Mouse (Mus musculus): ENCODE measurements around the gene Kcnk15. TPM values are rescaled to one million over a fixed set of nuclear protein-coding genes. Genes with fewer than 3 reads are reported as not detected.

Kcnk15 gene
- total and polyA plus RNA-seq, 3 experiments: not detected

DNA sequence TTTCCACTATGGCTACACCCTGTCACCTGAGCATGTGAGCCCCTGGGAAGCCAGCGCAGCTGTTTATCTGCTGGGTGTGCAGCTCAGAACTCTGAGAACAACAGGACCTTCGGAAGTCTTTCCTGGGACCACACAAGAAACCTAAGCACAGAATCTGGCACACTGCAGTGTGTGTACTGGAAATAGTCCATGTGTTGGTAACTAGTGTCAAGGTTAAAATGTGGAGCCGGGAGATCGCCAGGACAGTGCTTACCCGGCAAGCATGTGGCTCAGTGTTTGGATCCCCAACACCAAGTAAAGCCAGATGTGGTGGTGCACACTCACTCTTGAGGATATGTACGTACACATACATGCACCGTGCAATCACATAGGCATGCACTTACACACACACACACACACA is 47.6 kb downstream of the Kcnk15 start:
- H3K4me3 ChIP-seq (ENCODE audit: control insufficient read depth in 1 of 2, insufficient read depth in 1 of 2, low read depth in 2 of 2, low read length in 2 of 2): no peak overlapping the region
- H3K9me3 ChIP-seq (replicated peaks; ENCODE audit: insufficient read depth, low read length): no peaks in the 10 kb centered on the region
- H3K27me3 ChIP-seq (ENCODE audit: control insufficient read depth in 1 of 2, insufficient read depth in 2 of 2, low read length in 2 of 2): peaks cover 0 to 4% of the 10 kb centered on the region in 2 experiments; a peak in 2 of 4 replicates
- no peaks in the 10 kb centered on the region for H3K79me2 ChIP-seq (ENCODE audit: control insufficient read depth, insufficient read depth, low read length, poor library complexity)
- no peaks in the 10 kb centered on the region for H3K36me3 ChIP-seq (ENCODE audit: control insufficient read depth in 1 of 2, insufficient read depth in 2 of 2, low read length in 2 of 2)
- no peak overlapping the region for H3K9ac ChIP-seq (ENCODE audit: control insufficient read depth, low read depth, low read length, poor library complexity, severe bottlenecking)
- H3K4me1 ChIP-seq (ENCODE audit: control insufficient read depth in 1 of 2, insufficient read depth in 2 of 2, low read length in 2 of 2): no peaks in the 10 kb centered on the region
- no peak overlapping the region for H3K27ac ChIP-seq (ENCODE audit: control insufficient read depth, low read depth, low read length)
- DNase-seq (ENCODE audit: low read depth, low spot score): no peak
- TF ChIP-seq HCFC1 (IDR thresholded peaks at IDR 0.05; ENCODE audit: low read depth, low read length) (no peak), NELFE (IDR thresholded peaks at IDR 0.05; ENCODE audit: low read depth, low read length) (no peak), SIN3A (IDR thresholded peaks at IDR 0.05; ENCODE audit: low read length) (no peak), ZMIZ1 (IDR thresholded peaks at IDR 0.05; ENCODE audit: low read depth, low read length) (no peak), NRF1 (IDR thresholded peaks at IDR 0.05; ENCODE audit: insufficient read depth, low read depth, low read length, poor library complexity, severe bottlenecking) (no peak), POLR2A (IDR thresholded peaks at IDR 0.05; ENCODE audit: control insufficient read depth in 1 of 2, insufficient read depth in 1 of 2, low read depth in 1 of 2, low read length in 2 of 2, poor library complexity in 1 of 2) (no peak), RCOR1 (IDR thresholded peaks at IDR 0.05; ENCODE audit: low read depth, low read length) (no peak), MAFK (IDR thresholded peaks at IDR 0.05; ENCODE audit: borderline replicate concordance, low read depth, low read length) (no peak), MYC (IDR thresholded peaks at IDR 0.05; ENCODE audit: low read depth, low read length) (no peak), ZC3H11A (IDR thresholded peaks at IDR 0.05; ENCODE audit: low read depth, low read length) (no peak), EP300 (IDR thresholded peaks at IDR 0.05; ENCODE audit: low read depth in 1 of 2, low read length in 2 of 2) (no peak), MXI1 (IDR thresholded peaks at IDR 0.05; ENCODE audit: low read depth, low read length) (no peak), JUND (IDR thresholded peaks at IDR 0.05; ENCODE audit: low read depth, low read length) (no peak), ZKSCAN1 (IDR thresholded peaks at IDR 0.05; ENCODE audit: low read depth, low read length) (no peak)

DNA sequence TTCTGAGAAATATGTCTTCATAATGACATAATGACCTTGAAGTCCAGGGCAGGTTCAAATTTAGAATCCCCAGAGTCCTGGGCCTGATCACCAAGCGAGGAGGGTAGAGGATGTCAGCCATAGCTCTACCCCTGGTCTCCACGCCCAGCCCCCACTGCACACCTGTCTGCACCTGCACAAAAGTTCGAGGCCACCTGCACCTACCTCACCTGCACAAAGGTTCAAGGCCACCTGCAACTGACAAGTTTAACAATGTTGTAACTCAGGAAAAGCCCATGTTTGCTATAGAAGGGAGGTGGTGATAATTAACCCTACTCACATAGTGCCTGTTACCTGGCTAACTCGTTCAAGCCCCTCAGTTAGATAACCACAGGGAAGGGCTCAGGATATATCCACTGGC is 49.0 kb downstream of the Kcnk15 start:
- peaks cover 0 to 4% of the 10 kb centered on the region in 2 experiments; a peak in 2 of 4 replicates for H3K27me3 ChIP-seq (ENCODE audit: control insufficient read depth in 1 of 2, insufficient read depth in 2 of 2, low read length in 2 of 2)

DNA sequence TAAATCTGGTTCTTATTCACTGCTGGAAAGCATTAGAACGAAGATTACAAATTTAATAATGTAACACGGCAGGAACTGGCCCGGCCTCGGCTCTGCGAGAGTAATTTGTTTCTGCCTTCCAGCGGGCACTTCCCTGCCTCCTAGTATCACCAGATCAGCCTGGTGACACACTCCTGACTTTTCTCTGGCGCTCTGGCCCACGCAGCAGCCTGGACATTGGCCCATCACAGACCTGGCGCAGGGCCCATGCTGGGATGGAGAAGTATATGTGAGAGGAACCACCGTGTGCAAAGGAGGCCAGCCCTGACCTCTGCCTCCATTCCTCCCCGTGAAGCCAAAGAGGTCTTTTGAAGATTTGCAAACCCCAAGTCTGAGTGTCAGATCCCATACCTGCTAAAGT is 50.0 kb downstream of the Kcnk15 start:
- Histone ChIP-seq H3K36me3 (ENCODE audit: control insufficient read depth in 1 of 2, insufficient read depth in 2 of 2, low read length in 2 of 2) (no peaks in the 10 kb centered on the region), H3K27me3 (ENCODE audit: control insufficient read depth in 1 of 2, insufficient read depth in 2 of 2, low read length in 2 of 2) (peaks cover 0 to 4% of the 10 kb centered on the region in 2 experiments; a peak in 2 of 4 replicates)

More for the DNA sequence above, 49.0 kb downstream of the Kcnk15 start:
- Histone ChIP-seq H3K4me1 (ENCODE audit: control insufficient read depth in 1 of 2, insufficient read depth in 2 of 2, low read length in 2 of 2) (no peaks in the 10 kb centered on the region), H3K36me3 (ENCODE audit: control insufficient read depth in 1 of 2, insufficient read depth in 2 of 2, low read length in 2 of 2) (no peaks in the 10 kb centered on the region), H3K4me3 (ENCODE audit: control insufficient read depth in 1 of 2, insufficient read depth in 1 of 2, low read depth in 2 of 2, low read length in 2 of 2) (no peak overlapping the region), H3K9ac (ENCODE audit: control insufficient read depth, low read depth, low read length, poor library complexity, severe bottlenecking) (no peak overlapping the region), H3K9me3 (replicated peaks; ENCODE audit: insufficient read depth, low read length) (no peaks in the 10 kb centered on the region), H3K79me2 (ENCODE audit: control insufficient read depth, insufficient read depth, low read length, poor library complexity) (no peaks in the 10 kb centered on the region), H3K27ac (ENCODE audit: control insufficient read depth, low read depth, low read length) (no peak overlapping the region)
- DNase-seq (ENCODE audit: low read depth, low spot score): no peak
- no peak for TF ChIP-seq POLR2AphosphoS5 (IDR thresholded peaks at IDR 0.05; ENCODE audit: borderline replicate concordance, low read depth, low read length)
- TF ChIP-seq EP300 (IDR thresholded peaks at IDR 0.05; ENCODE audit: low read depth in 1 of 2, low read length in 2 of 2): no peak
- no peak for TF ChIP-seq CHD1 (IDR thresholded peaks at IDR 0.05; ENCODE audit: low read depth, low read length)
- TF ChIP-seq RAD21 (IDR thresholded peaks at IDR 0.05; ENCODE audit: low read depth, low read length): no peak

More for the DNA sequence above, 50.0 kb downstream of the Kcnk15 start:
- H3K9me3 ChIP-seq (replicated peaks; ENCODE audit: insufficient read depth, low read length): no peaks in the 10 kb centered on the region
- DNase-seq (ENCODE audit: low read depth, low spot score): no peak
- no peak overlapping the region for H3K9ac ChIP-seq (ENCODE audit: control insufficient read depth, low read depth, low read length, poor library complexity, severe bottlenecking)
- H3K27ac ChIP-seq (ENCODE audit: control insufficient read depth, low read depth, low read length): no peak overlapping the region
- H3K4me1 ChIP-seq (ENCODE audit: control insufficient read depth in 1 of 2, insufficient read depth in 2 of 2, low read length in 2 of 2): no peaks in the 10 kb centered on the region
- no peaks in the 10 kb centered on the region for H3K79me2 ChIP-seq (ENCODE audit: control insufficient read depth, insufficient read depth, low read length, poor library complexity)
- no peak overlapping the region for H3K4me3 ChIP-seq (ENCODE audit: control insufficient read depth in 1 of 2, insufficient read depth in 1 of 2, low read depth in 2 of 2, low read length in 2 of 2)
- TF ChIP-seq E2F4 (IDR thresholded peaks at IDR 0.05; ENCODE audit: borderline replicate concordance, low read depth, low read length) (no peak), ZNF384 (IDR thresholded peaks at IDR 0.05; ENCODE audit: low read depth, low read length) (no peak), MEF2A (IDR thresholded peaks at IDR 0.05; ENCODE audit: extremely low read depth, insufficient replicate concordance, low read depth, low read length, poor library complexity, severe bottlenecking) (no peak), ZMIZ1 (IDR thresholded peaks at IDR 0.05; ENCODE audit: low read depth, low read length) (no peak), JUND (IDR thresholded peaks at IDR 0.05; ENCODE audit: low read depth, low read length) (no peak), KAT2A (conservative IDR thresholded peaks at IDR 0.05; ENCODE audit: low read depth, low read length) (no peak), CHD1 (IDR thresholded peaks at IDR 0.05; ENCODE audit: low read depth, low read length) (no peak), CTCF (IDR thresholded peaks at IDR 0.05 in 2 of 3, conservative IDR thresholded peaks at IDR 0.05 in 1 of 3; ENCODE audit: control insufficient read depth in 1 of 3, insufficient read depth in 1 of 3, low read depth in 2 of 3, low read length in 3 of 3, poor library complexity in 1 of 3, severe bottlenecking in 1 of 3) (no peak), MXI1 (IDR thresholded peaks at IDR 0.05; ENCODE audit: low read depth, low read length) (no peak), BHLHE40 (IDR thresholded peaks at IDR 0.05; ENCODE audit: borderline replicate concordance, low read depth, low read length) (no peak), MYB (IDR thresholded peaks at IDR 0.05; ENCODE audit: low read depth, low read length) (no peak), ETS1 (IDR thresholded peaks at IDR 0.05; ENCODE audit: low read depth, low read length) (no peak), MAX (IDR thresholded peaks at IDR 0.05; ENCODE audit: low read length) (no peak), ELF1 (IDR thresholded peaks at IDR 0.05; ENCODE audit: low read depth, low read length) (no peak)

All from MEL (cell line).